In the genomic region with DNA sequence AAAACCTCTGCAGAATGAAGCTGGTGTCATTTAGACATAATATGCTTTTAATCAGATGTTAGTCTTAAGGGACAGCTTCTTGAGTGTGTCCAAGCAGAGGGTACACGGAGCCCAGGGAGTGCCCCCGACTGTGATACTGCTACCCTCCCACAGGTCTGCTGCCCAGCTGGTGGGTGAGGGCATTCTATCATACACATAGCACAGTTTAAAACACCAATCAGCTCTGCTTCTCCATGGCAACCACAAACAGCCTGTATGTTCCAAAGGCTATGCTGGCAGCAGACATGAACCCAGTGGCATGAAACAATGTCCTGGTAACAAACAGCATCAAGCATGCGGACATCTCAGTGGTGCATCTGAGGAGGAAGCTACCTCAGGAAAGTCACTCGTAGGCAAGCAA, we compare ENCODE assay signal across 20 mouse cellular contexts.
DNase-seq lines count a peak whose midpoint lies in the region; ATAC-seq and TF ChIP-seq lines count a peak whose summit lies in the region.
"Had no signal": no experiment of that assay in that cellular context is flagged by ENCODE, and none has a peak within 500 bp of the region (broad histone marks: within the 10 kb centered on the region; RNA-seq: fewer than 3 reads in every experiment).

No protein-coding gene starts in this region.

- no peaks in the 10 kb centered on the region for H3K9me3 ChIP-seq in forebrain, embryonic 16.5 days (ENCODE audit: control insufficient read depth, low read length)
- no peaks in the 10 kb centered on the region for H3K9me3 ChIP-seq in forebrain, embryonic 15.5 days
- H3K9me3 ChIP-seq in hindbrain, embryonic 15.5 days, result no peaks in the 10 kb centered on the region
- H3K9me3 ChIP-seq in neural tube, embryonic 14.5 days (ENCODE audit: control insufficient read depth, low read length), result no peaks in the 10 kb centered on the region
- H3K9me3 ChIP-seq: forebrain, embryonic 10.5 days; midbrain, embryonic 12.5 days had no signal

- no peak for TF ChIP-seq CTCF in layer of hippocampus, adult 2 months (conservative IDR thresholded peaks at IDR 0.05)

- no peak overlapping the region for H3K27ac ChIP-seq in forebrain, embryonic 16.5 days (ENCODE audit: low read length)
- no peak overlapping the region for H3K27ac ChIP-seq in forebrain, embryonic 15.5 days (replicated peaks)
- peak overlapping the region; percentile 81 for H3K27ac ChIP-seq in layer of hippocampus, adult 2 months
- H3K27ac ChIP-seq in hindbrain, embryonic 15.5 days (replicated peaks), result no peak overlapping the region
- H3K27ac ChIP-seq in neural tube, embryonic 14.5 days (ENCODE audit: low read depth, low read length), result no peak overlapping the region
- H3K27ac ChIP-seq: forebrain, embryonic 10.5 days; liver, embryonic 14.5 days; macrophage; midbrain, embryonic 12.5 days had no signal

- H3K4me2 ChIP-seq in forebrain, embryonic 16.5 days (ENCODE audit: low read length), result no peak overlapping the region
- no peak overlapping the region for H3K4me2 ChIP-seq in forebrain, embryonic 15.5 days (replicated peaks)
- H3K4me2 ChIP-seq in hindbrain, embryonic 15.5 days, result no peak overlapping the region
- no peak overlapping the region for H3K4me2 ChIP-seq in neural tube, embryonic 14.5 days (ENCODE audit: low read depth, low read length)
- H3K4me2 ChIP-seq: midbrain, embryonic 12.5 days had no signal

- WGBS in forebrain, embryonic 16.5 days, result 87% methylated on average over 4 of the region's 4 CpGs
- WGBS in forebrain, embryonic 15.5 days, result 79% methylated on average over 4 of the region's 4 CpGs
- 55% methylated on average over 4 of the region's 4 CpGs for WGBS in hindbrain, embryonic 15.5 days
- WGBS in neural tube, embryonic 14.5 days, result 69% methylated on average over 4 of the region's 4 CpGs

- no peak for DNase-seq in layer of hippocampus, adult 2 months (ENCODE audit: low spot score in 2 of 2)
- no peak for DNase-seq in layer of hippocampus, adult 11-12 months (ENCODE audit: low spot score)
- DNase-seq in heart, postnatal 14 days, result no peak
- no peak for DNase-seq in layer of hippocampus, postnatal 10 days (ENCODE audit: low spot score in 2 of 2)
- DNase-seq: cerebellum, adult 11-12 months; cerebellum, postnatal 14 days; embryo, embryonic 11 days; kidney, adult 2 months; kidney, postnatal 25 days; spleen, adult 18-20 months; thymus, postnatal 36 days had no signal

- H3K9ac ChIP-seq in forebrain, embryonic 16.5 days (replicated peaks; ENCODE audit: low read depth, low read length), result no peak overlapping the region
- no peak overlapping the region for H3K9ac ChIP-seq in forebrain, embryonic 15.5 days (replicated peaks)
- H3K9ac ChIP-seq in hindbrain, embryonic 15.5 days, result no peak overlapping the region
- H3K9ac ChIP-seq in neural tube, embryonic 14.5 days (replicated peaks; ENCODE audit: low read depth, low read length), result no peak overlapping the region
- H3K9ac ChIP-seq: liver, embryonic 14.5 days; midbrain, embryonic 12.5 days had no signal

- H3K36me3 ChIP-seq in forebrain, embryonic 16.5 days (ENCODE audit: control insufficient read depth, insufficient read depth), result no peaks in the 10 kb centered on the region
- no peaks in the 10 kb centered on the region for H3K36me3 ChIP-seq in forebrain, embryonic 15.5 days
- H3K36me3 ChIP-seq in hindbrain, embryonic 15.5 days, result no peaks in the 10 kb centered on the region
- H3K36me3 ChIP-seq in neural tube, embryonic 14.5 days (ENCODE audit: control insufficient read depth, insufficient read depth, low read length), result no peaks in the 10 kb centered on the region
- H3K36me3 ChIP-seq: forebrain, embryonic 10.5 days; G1E; midbrain, embryonic 12.5 days had no signal

- no peak overlapping the region for H3K4me3 ChIP-seq in forebrain, embryonic 16.5 days (replicated peaks; ENCODE audit: low read length)
- no peak overlapping the region for H3K4me3 ChIP-seq in forebrain, embryonic 15.5 days
- H3K4me3 ChIP-seq in layer of hippocampus, adult 2 months, result no peak overlapping the region
- H3K4me3 ChIP-seq in hindbrain, embryonic 15.5 days, result no peak overlapping the region
- no peak overlapping the region for H3K4me3 ChIP-seq in neural tube, embryonic 14.5 days (ENCODE audit: low read depth, low read length)
- H3K4me3 ChIP-seq: forebrain, embryonic 10.5 days; midbrain, embryonic 12.5 days had no signal

- H3K27me3 ChIP-seq in forebrain, embryonic 16.5 days (replicated peaks; ENCODE audit: control insufficient read depth, insufficient read depth, low read length), result no peaks in the 10 kb centered on the region
- no peaks in the 10 kb centered on the region for H3K27me3 ChIP-seq in forebrain, embryonic 15.5 days
- no peaks in the 10 kb centered on the region for H3K27me3 ChIP-seq in hindbrain, embryonic 15.5 days
- H3K27me3 ChIP-seq in neural tube, embryonic 14.5 days (ENCODE audit: control insufficient read depth, insufficient read depth, low read length), result no peaks in the 10 kb centered on the region

- 0 out of 2 replicates have a peak, but pooled peaks have one; percentile 24 for ATAC-seq in forebrain, embryonic 16.5 days
- ATAC-seq in forebrain, embryonic 15.5 days (replicated peaks), result no peak; the same call in 1 of the 2 replicates
- 0 out of 2 replicates have a peak, but pooled peaks have one; percentile 28 for ATAC-seq in hindbrain, embryonic 15.5 days (ENCODE audit: low FRiP score, low read depth)
- ATAC-seq in neural tube, embryonic 14.5 days (ENCODE audit: low read depth), result peak; percentile 47; the same call in 1 of the 2 replicates

- H3K4me1 ChIP-seq in forebrain, embryonic 16.5 days (replicated peaks; ENCODE audit: control insufficient read depth, insufficient read depth, low read length), result 0 out of 2 replicates have a peak, but pooled peaks cover 3% of the 10 kb centered on the region
- peaks cover 15% of the 10 kb centered on the region for H3K4me1 ChIP-seq in forebrain, embryonic 15.5 days
- peaks cover 26% of the 10 kb centered on the region for H3K4me1 ChIP-seq in hindbrain, embryonic 15.5 days (replicated peaks)
- 0 out of 2 replicates have a peak, but pooled peaks cover 3% of the 10 kb centered on the region for H3K4me1 ChIP-seq in neural tube, embryonic 14.5 days (ENCODE audit: control insufficient read depth, insufficient read depth, low read length)

- intact Hi-C loops in heart, postnatal 14 days (cut with DNase I), result no loop called here
